Mouse (Mus musculus) heart, postnatal 0 days (tissue): ENCODE measurements at regions not wholly inside any gene's neighbourhood (a gene's known extent, or its start where the extent isn't known, plus 50 kb on each side); places are given as distances from the start of the nearest gene placed in this dataset.

Experiments used
- ATAC-seq: fragments of 200-750 bp; cut with Nextera tagmentation; 2 replicates; pipeline ENCODE4 v1.8.0; 2017; ENCODE audit warnings: low read depth, moderate number of reproducible peaks, moderate library complexity; ENCODE audit not compliant: insufficient read depth
- DNase-seq: peaks from one replicate; pipeline ENCODE4 v3.0.0-alpha.2; 2016; ENCODE audit warnings: low spot score
- H3K27ac ChIP-seq: fragments of 300-500 bp; sonication (generic); 2 replicates; pipeline ENCODE4 v1.5.1; 2014; ENCODE audit warnings: low read depth, mild to moderate bottlenecking
- H3K27me3 ChIP-seq: fragments of 300-500 bp; sonication (generic); 2 replicates; pipeline ENCODE4 v1.6.1; 2014; ENCODE audit warnings: low read length, mixed read lengths; ENCODE audit not compliant: control insufficient read depth, insufficient read depth
- H3K36me3 ChIP-seq: fragments of 300-500 bp; sonication (generic); replicated peaks from 2 replicates; pipeline ENCODE4 v1.6.1; 2014; ENCODE audit warnings: low read length, mixed read lengths; ENCODE audit not compliant: control insufficient read depth, insufficient read depth
- H3K4me1 ChIP-seq: fragments of 300-500 bp; sonication (generic); 2 replicates; pipeline ENCODE4 v1.6.1; 2014; ENCODE audit warnings: antibody characterized with exemption; ENCODE audit not compliant: control insufficient read depth, insufficient read depth
- H3K4me2 ChIP-seq: fragments of 300-500 bp; sonication (generic); 2 replicates; pipeline ENCODE4 v1.6.1; 2014; ENCODE audit warnings: low read depth, mild to moderate bottlenecking, low read length, moderate library complexity
- H3K4me3 ChIP-seq: fragments of 300-500 bp; sonication (generic); 2 replicates; pipeline ENCODE4 v1.5.1; 2014; ENCODE audit warnings: low read depth, low read length
- H3K9ac ChIP-seq: fragments of 300-500 bp; sonication (generic); replicated peaks from 2 replicates; pipeline ENCODE4 v1.6.1; 2014; ENCODE audit warnings: low read depth, low read length, mixed read lengths
- H3K9me3 ChIP-seq: fragments of 300-500 bp; sonication (generic); replicated peaks from 2 replicates; pipeline ENCODE4 v1.6.1; 2016; ENCODE audit warnings: low read length; ENCODE audit not compliant: control insufficient read depth
- CTCF ChIP-seq: IDR thresholded peaks from 2 replicates; pipeline ENCODE4 v1.5.1; 2016; ENCODE audit warnings: antibody characterized with exemption, control low read depth, low read depth
- EP300 ChIP-seq: IDR thresholded peaks from 2 replicates; pipeline ENCODE4 v1.6.1; 2016; ENCODE audit warnings: antibody characterized with exemption, low read depth
- WGBS: fragments of 180-500 bp; shearing (Covaris S2); extraction: QIAGEN DNeasy Blood & Tissue Kit; methylation state at CpG from one replicate; pipeline ENCODE4 v1.1.7; 2014; 5-methylcytosine and 5-hydroxymethylcytosine counted together

DNA sequence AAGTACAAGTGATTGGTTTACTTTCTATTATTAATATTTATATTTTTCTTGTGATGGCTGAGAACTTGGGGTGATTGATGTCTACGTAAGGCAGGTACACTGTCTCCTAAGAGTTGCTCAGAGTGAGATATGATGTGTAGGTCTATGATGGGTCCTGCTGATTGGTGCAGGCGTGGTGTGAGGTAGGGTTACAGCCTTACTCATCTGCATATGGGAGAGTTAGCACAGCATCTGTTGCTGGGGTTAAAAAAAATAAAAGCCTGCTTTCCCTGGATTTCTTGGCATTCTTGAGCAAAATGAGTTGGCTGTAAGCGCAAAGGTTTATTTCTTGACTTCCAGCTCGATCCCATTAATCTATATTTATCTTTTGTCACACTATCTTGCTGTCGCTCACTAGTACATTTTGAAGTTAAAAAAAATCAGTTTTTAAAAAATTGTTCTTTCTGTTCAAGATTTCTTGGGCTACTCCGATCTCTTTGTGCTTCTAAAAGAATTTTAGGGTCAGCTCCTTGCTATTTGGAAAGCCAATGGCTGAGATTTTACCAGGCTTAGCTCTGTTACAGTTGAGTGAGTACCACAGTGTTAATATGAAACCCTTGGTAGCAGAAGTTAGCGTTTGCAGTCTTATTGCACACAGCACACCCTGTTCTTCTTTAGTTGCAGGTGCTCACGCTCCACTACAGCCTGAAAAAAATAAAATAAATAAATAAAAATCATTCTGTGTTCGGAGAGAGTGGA lies 482.0 kb downstream of the Plekhb2 start:
- no peak overlapping the region for H3K4me2 ChIP-seq
- H3K27ac ChIP-seq, result no peak overlapping the region
- ATAC-seq (no peak), DNase-seq (no peak)
- H3K27me3 ChIP-seq, result no peaks in the 10 kb centered on the region
- WGBS, result 74% methylated on average over 9 of the region's 9 CpGs
- TF ChIP-seq EP300 (no peak), CTCF (no peak)
- no peaks in the 10 kb centered on the region for H3K9me3 ChIP-seq
- no peaks in the 10 kb centered on the region for H3K4me1 ChIP-seq
- H3K4me3 ChIP-seq, result no peak overlapping the region
- no peak overlapping the region for H3K9ac ChIP-seq
- no peaks in the 10 kb centered on the region for H3K36me3 ChIP-seq

- WGBS, result 88% methylated on average over 2 of the region's 2 CpGs
- TF ChIP-seq EP300 (no peak), CTCF (no peak)
- no peaks in the 10 kb centered on the region for H3K36me3 ChIP-seq
- DNase-seq (no peak), ATAC-seq (no peak)
- no peak overlapping the region for H3K9ac ChIP-seq
- no peak overlapping the region for H3K27ac ChIP-seq
- H3K4me2 ChIP-seq, result no peak overlapping the region
- no peaks in the 10 kb centered on the region for H3K9me3 ChIP-seq
- no peaks in the 10 kb centered on the region for H3K27me3 ChIP-seq
- no peak overlapping the region for H3K4me3 ChIP-seq
- H3K4me1 ChIP-seq, result no peaks in the 10 kb centered on the region
Observed at GRCm38 (mm10) chr1:35332340-35332684, 482.5 kb downstream of the Plekhb2 start.

- Histone ChIP-seq H3K27ac (no peak overlapping the region), H3K4me3 (no peak overlapping the region), H3K4me1 (no peaks in the 10 kb centered on the region), H3K4me2 (no peak overlapping the region), H3K27me3 (no peaks in the 10 kb centered on the region), H3K9ac (no peak overlapping the region), H3K36me3 (no peaks in the 10 kb centered on the region), H3K9me3 (no peaks in the 10 kb centered on the region)
- no peak for ATAC-seq
- WGBS, result 84% methylated on average over 3 of the region's 3 CpGs
- TF ChIP-seq CTCF (no peak), EP300 (no peak)
- no peak for DNase-seq
Observed at GRCm38 (mm10) chr1:35337647-35338046, 487.9 kb downstream of the Plekhb2 start.

DNA sequence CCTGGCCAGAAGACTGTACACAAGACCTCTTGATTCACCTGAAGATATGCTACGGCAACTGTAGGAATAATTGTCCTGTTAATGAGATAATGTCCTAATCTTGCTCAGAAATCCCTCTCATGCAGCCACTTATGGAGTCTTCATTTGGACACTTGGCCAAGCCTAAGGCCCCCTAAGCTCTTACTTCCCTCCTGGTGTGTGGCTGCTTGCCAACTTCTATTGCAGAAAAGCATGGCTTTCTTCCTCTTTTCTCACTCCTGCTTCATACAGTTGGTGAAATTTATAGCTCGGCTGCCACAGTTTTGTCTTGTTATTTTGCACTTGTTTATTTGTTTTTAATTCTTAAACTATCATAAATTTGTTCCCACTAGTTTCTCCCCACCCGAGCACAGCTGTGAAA lies 488.4 kb downstream of the Plekhb2 start:
- Histone ChIP-seq H3K9ac (no peak overlapping the region), H3K4me3 (no peak overlapping the region), H3K36me3 (no peaks in the 10 kb centered on the region), H3K4me1 (no peaks in the 10 kb centered on the region), H3K9me3 (no peaks in the 10 kb centered on the region), H3K4me2 (no peak overlapping the region), H3K27ac (no peak overlapping the region), H3K27me3 (no peaks in the 10 kb centered on the region)
- ATAC-seq (no peak), DNase-seq (no peak)
- TF ChIP-seq EP300 (no peak), CTCF (no peak)
- 67% methylated on average over 3 of the region's 3 CpGs for WGBS

- WGBS, result 58% methylated on average over 1 of the region's 1 CpGs
- TF ChIP-seq EP300, result no peak
- TF ChIP-seq CTCF, result no peak
- no peaks in the 10 kb centered on the region for H3K27me3 ChIP-seq
- H3K9ac ChIP-seq, result no peak overlapping the region
- H3K9me3 ChIP-seq, result no peaks in the 10 kb centered on the region
- H3K4me3 ChIP-seq, result no peak overlapping the region
- H3K4me2 ChIP-seq, result no peak overlapping the region
- H3K27ac ChIP-seq, result no peak overlapping the region
- H3K4me1 ChIP-seq, result no peaks in the 10 kb centered on the region
- DNase-seq (no peak), ATAC-seq (no peak)
- no peaks in the 10 kb centered on the region for H3K36me3 ChIP-seq
Observed at GRCm38 (mm10) chr1:35344539-35344938, 494.8 kb downstream of the Plekhb2 start.

DNA sequence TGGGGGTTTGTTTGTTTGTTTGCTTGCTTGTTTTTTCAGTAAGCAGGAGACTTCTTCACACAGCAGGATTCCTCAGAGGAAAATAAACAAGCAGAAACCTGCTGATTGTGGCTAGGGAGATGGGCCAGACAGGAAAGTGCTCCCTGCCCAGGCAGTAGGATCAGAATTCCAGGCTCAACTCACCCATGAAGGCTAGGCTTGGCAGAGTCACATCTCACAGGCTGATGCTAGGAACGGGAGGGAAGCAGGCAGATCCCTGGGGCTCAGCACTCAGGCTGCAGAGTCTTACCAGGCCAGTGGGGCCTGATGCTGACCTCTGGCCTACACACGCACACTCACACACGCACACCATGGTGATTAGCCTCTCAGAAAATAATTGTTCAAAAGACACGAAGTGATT lies 498.5 kb downstream of the Plekhb2 start:
- no peaks in the 10 kb centered on the region for H3K9me3 ChIP-seq
- WGBS, result 62% methylated on average over 4 of the region's 4 CpGs
- H3K4me1 ChIP-seq, result no peaks in the 10 kb centered on the region
- TF ChIP-seq EP300, result no peak
- TF ChIP-seq CTCF, result no peak
- no peak overlapping the region for H3K4me3 ChIP-seq
- H3K27ac ChIP-seq, result no peak overlapping the region
- ATAC-seq (no peak), DNase-seq (no peak)
- H3K4me2 ChIP-seq, result no peak overlapping the region
- no peaks in the 10 kb centered on the region for H3K36me3 ChIP-seq
- H3K9ac ChIP-seq, result no peak overlapping the region
- H3K27me3 ChIP-seq, result no peaks in the 10 kb centered on the region
